Mouse (Mus musculus) kidney, postnatal 10 days (tissue): Measurements from ENCODE around the gene Copa.

ENCODE experiments used
- DNase-seq: peaks from one replicate; pipeline ENCODE4 v3.0.0; 2021; ENCODE audit warnings: mixed read lengths

Copa gene

GRCm38 (mm10) chr1:172082101-172082898 lies at the start of gene Copa, which contains the start of gene Ncstn:
Copa (plus strand) TSS chr1:172082529.
Ncstn (minus strand) TSS chr1:172082795.
- DNase-seq: peak; percentile 96

GRCm38 (mm10) chr1:172046410-172046809 lies 35.9 kb upstream of the Copa start:
- no peak for DNase-seq

- DNase-seq: peak; percentile 84
Measured at GRCm38 (mm10) chr1:172046938-172047337, 35.4 kb upstream of the Copa start.

GRCm38 (mm10) chr1:172048241-172048734 lies 34.0 kb upstream of the Copa start:
- DNase-seq: peak; percentile 34

GRCm38 (mm10) chr1:172049131-172049782 lies 33.1 kb upstream of the Copa start:
- no peak for DNase-seq

GRCm38 (mm10) chr1:172052766-172053279 lies 29.5 kb upstream of the Copa start:
- DNase-seq: no peak

GRCm38 (mm10) chr1:172053541-172054440 lies 28.5 kb upstream of the Copa start:
- no peak for DNase-seq

GRCm38 (mm10) chr1:172056251-172056650 lies 26.1 kb upstream of the Copa start:
- no peak for DNase-seq

- DNase-seq: no peak
Measured at GRCm38 (mm10) chr1:172057491-172057921, 24.8 kb upstream of the Copa start, which contains the start of gene Nhlh1. Nhlh1 (minus strand) TSS chr1:172057573.

GRCm38 (mm10) chr1:172058321-172058720 lies 24.0 kb upstream of the Copa start:
- DNase-seq: no peak

GRCm38 (mm10) chr1:172058874-172059273 lies 23.5 kb upstream of the Copa start:
- DNase-seq: no peak

GRCm38 (mm10) chr1:172060659-172061058 lies 21.7 kb upstream of the Copa start:
- no peak for DNase-seq

- DNase-seq: no peak
Measured at GRCm38 (mm10) chr1:172061217-172061616, 21.1 kb upstream of the Copa start.

- no peak for DNase-seq
Measured at GRCm38 (mm10) chr1:172062101-172062500, 20.2 kb upstream of the Copa start.

- DNase-seq: no peak
Measured at GRCm38 (mm10) chr1:172063291-172064023, 18.9 kb upstream of the Copa start.

GRCm38 (mm10) chr1:172064613-172065141 lies 17.7 kb upstream of the Copa start:
- no peak for DNase-seq

GRCm38 (mm10) chr1:172070227-172070626 lies 12.1 kb upstream of the Copa start:
- DNase-seq: no peak

- DNase-seq: no peak
Measured at GRCm38 (mm10) chr1:172071556-172071955, 10.8 kb upstream of the Copa start.

GRCm38 (mm10) chr1:172072604-172073003 lies 9.7 kb upstream of the Copa start:
- no peak for DNase-seq

GRCm38 (mm10) chr1:172077981-172078380 lies 4.3 kb upstream of the Copa start:
- DNase-seq: no peak

GRCm38 (mm10) chr1:172082899-172083445 lies 643 bp downstream of the Copa start:
- DNase-seq: no peak
